Mouse (Mus musculus): ENCODE measurements around the gene Olfr1286. TPM values are rescaled to one million over a fixed set of nuclear protein-coding genes. Genes with fewer than 3 reads are reported as not detected.

The Olfr1286 gene
- polyA plus RNA-seq (2016; fragmentation: Nextera tagmentation; extraction: Ambion mirVana) = not detected in 2 replicates

DNA sequence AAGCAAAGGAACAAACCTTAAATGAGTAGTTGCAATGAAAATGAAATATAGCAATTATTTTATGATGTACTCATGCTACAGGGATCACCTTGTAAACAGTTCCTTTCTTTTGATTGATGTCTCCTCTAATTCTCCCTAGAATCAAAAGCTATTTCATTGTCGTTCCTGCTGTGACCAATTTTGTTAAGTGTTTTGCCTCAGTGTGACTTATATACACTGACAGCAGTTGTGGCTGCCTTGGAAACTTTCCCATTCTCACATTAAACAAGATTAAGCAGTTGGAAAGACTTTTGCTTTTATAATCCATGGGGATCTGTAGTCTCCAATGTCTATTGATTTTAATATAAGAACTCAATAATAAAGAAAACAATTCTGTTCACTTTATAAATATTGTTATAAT lies at the start of gene Olfr1286:
Gene Olfr1286 (minus strand): TSS at position 185 of the 400 bp plus-strand sequence.
- Histone ChIP-seq H3K4me3 (no peak within 1 kb of the TSS), H3K36me3 (no peaks in the 10 kb centered on the region), H3K4me1 (no peaks in the 10 kb centered on the region), H3K9me3 (no peaks in the 10 kb centered on the region), H3K9ac (no peak within 1 kb of the TSS), H3K27ac (no peak within 1 kb of the TSS), H3K27me3 (replicated peaks) (no peaks in the 10 kb centered on the region), H3K4me2 (replicated peaks) (no peak within 1 kb of the TSS)
- 65% methylated on average over 1 of the region's 1 CpGs for WGBS
- no peak for ATAC-seq (ENCODE audit: low FRiP score, low read depth)

DNA sequence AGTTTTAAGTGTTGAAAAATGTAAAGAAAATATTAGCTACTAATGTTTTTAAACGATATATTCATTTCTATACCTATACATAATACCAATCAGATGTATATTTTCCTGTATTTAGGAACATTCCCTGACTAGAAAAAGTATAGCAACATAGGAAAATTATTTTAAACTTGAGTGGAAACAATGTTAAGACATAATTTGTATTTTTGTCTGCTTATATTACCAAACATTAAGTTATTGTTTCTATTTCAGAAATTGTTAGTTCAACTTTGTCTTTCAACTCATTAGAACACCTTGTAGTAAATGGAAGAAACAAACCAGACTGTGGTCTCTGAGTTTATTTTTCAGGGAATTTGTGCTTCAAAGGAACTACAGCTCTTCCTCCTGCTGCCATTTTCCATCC lies 25.9 kb upstream of the Olfr1286 start, which contains the start of gene Olfr1287:
Gene Olfr1287 (plus strand): TSS at position 301 of the 400 bp plus-strand sequence.
- H3K27ac ChIP-seq = no peak within 1 kb of the TSS
- 63% methylated on average over 1 of the region's 1 CpGs for WGBS
- H3K9me3 ChIP-seq = no peaks in the 10 kb centered on the region
- H3K4me3 ChIP-seq = no peak within 1 kb of the TSS
- no peak within 1 kb of the TSS for H3K9ac ChIP-seq
- no peaks in the 10 kb centered on the region for H3K4me1 ChIP-seq
- H3K36me3 ChIP-seq = no peaks in the 10 kb centered on the region
- no peaks in the 10 kb centered on the region for H3K27me3 ChIP-seq (replicated peaks)
- H3K4me2 ChIP-seq (replicated peaks) = no peak within 1 kb of the TSS
- no peak for ATAC-seq (ENCODE audit: low FRiP score, low read depth)

DNA sequence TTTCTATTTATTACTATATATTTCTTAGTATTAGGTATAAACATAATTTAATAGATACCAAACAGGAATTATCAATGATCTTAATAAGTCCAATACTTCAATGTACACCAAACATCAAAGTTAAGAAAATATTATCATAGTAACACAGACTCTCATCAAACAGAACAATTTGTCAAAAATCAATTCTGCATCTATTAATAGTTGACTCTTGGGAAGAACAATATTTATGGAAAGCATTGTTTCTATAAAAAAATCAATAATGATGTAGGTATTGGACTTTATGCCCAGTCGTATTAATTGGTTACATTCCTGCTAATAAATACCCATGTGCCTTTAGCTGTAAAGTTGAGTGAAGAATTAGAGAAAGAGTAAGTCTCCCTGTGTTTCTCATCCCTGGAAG lies 47.7 kb downstream of the Olfr1286 start, which contains the start of gene Olfr1284:
Gene Olfr1284 (plus strand): TSS at position 301 of the 400 bp plus-strand sequence.
- Histone ChIP-seq H3K4me2 (replicated peaks) (no peak within 1 kb of the TSS), H3K27me3 (replicated peaks) (no peaks in the 10 kb centered on the region), H3K9ac (no peak within 1 kb of the TSS), H3K27ac (no peak within 1 kb of the TSS), H3K36me3 (no peaks in the 10 kb centered on the region), H3K9me3 (no peaks in the 10 kb centered on the region), H3K4me3 (no peak within 1 kb of the TSS), H3K4me1 (no peaks in the 10 kb centered on the region)
- WGBS = 79% methylated on average over 1 of the region's 1 CpGs
- no peak for ATAC-seq (ENCODE audit: low FRiP score, low read depth)

Other genes with a start within 250 kb of the Olfr1286 start
- not detected in 2 replicates for gene 4930430A15Rik, start 193.5 kb downstream of the Olfr1286 start, polyA plus RNA-seq (2016; fragmentation: Nextera tagmentation; extraction: Ambion mirVana)
- gene Olfr1275, start 187.8 kb downstream of the Olfr1286 start, polyA plus RNA-seq (2016; fragmentation: Nextera tagmentation; extraction: Ambion mirVana) = not detected in 2 replicates
- not detected in 2 replicates for gene Olfr1276, start 168.6 kb downstream of the Olfr1286 start, polyA plus RNA-seq (2016; fragmentation: Nextera tagmentation; extraction: Ambion mirVana)
- not detected in 2 replicates for gene Olfr1277, start 149.0 kb downstream of the Olfr1286 start, polyA plus RNA-seq (2016; fragmentation: Nextera tagmentation; extraction: Ambion mirVana)
- gene Olfr1278, start 133.0 kb downstream of the Olfr1286 start, polyA plus RNA-seq (2016; fragmentation: Nextera tagmentation; extraction: Ambion mirVana) = not detected in 2 replicates
- not detected in 2 replicates for gene Olfr1279, start 122.5 kb downstream of the Olfr1286 start, polyA plus RNA-seq (2016; fragmentation: Nextera tagmentation; extraction: Ambion mirVana)
- not detected in 2 replicates for gene Olfr1280, start 109.1 kb downstream of the Olfr1286 start, polyA plus RNA-seq (2016; fragmentation: Nextera tagmentation; extraction: Ambion mirVana)
- not detected in 2 replicates for gene Olfr1281, start 96.6 kb downstream of the Olfr1286 start, polyA plus RNA-seq (2016; fragmentation: Nextera tagmentation; extraction: Ambion mirVana)
- not detected in 2 replicates for gene Olfr1282, start 87.0 kb downstream of the Olfr1286 start, polyA plus RNA-seq (2016; fragmentation: Nextera tagmentation; extraction: Ambion mirVana)
- not detected in 2 replicates for gene Olfr1283, start 56.3 kb downstream of the Olfr1286 start, polyA plus RNA-seq (2016; fragmentation: Nextera tagmentation; extraction: Ambion mirVana)
- gene Olfr1284, start 47.6 kb downstream of the Olfr1286 start, polyA plus RNA-seq (2016; fragmentation: Nextera tagmentation; extraction: Ambion mirVana) = not detected in 2 replicates
- not detected in 2 replicates for gene Olfr1287, start 26.0 kb upstream of the Olfr1286 start, polyA plus RNA-seq (2016; fragmentation: Nextera tagmentation; extraction: Ambion mirVana)
- not detected in 2 replicates for gene Olfr1288, start 51.0 kb upstream of the Olfr1286 start, polyA plus RNA-seq (2016; fragmentation: Nextera tagmentation; extraction: Ambion mirVana)
- not detected in 2 replicates for gene Olfr1289, start 57.7 kb upstream of the Olfr1286 start, polyA plus RNA-seq (2016; fragmentation: Nextera tagmentation; extraction: Ambion mirVana)
- not detected in 2 replicates for gene Olfr1290, start 70.7 kb upstream of the Olfr1286 start, polyA plus RNA-seq (2016; fragmentation: Nextera tagmentation; extraction: Ambion mirVana)
- gene Olfr1291-ps1, start 74.1 kb upstream of the Olfr1286 start, polyA plus RNA-seq (2016; fragmentation: Nextera tagmentation; extraction: Ambion mirVana) = not detected in 2 replicates
- not detected in 2 replicates for gene Olfr1293-ps, start 102.1 kb upstream of the Olfr1286 start, polyA plus RNA-seq (2016; fragmentation: Nextera tagmentation; extraction: Ambion mirVana)
- not detected in 2 replicates for gene Olfr1294, start 117.2 kb upstream of the Olfr1286 start, polyA plus RNA-seq (2016; fragmentation: Nextera tagmentation; extraction: Ambion mirVana)
- not detected in 2 replicates for gene Olfr1295, start 146.6 kb upstream of the Olfr1286 start, polyA plus RNA-seq (2016; fragmentation: Nextera tagmentation; extraction: Ambion mirVana)
- not detected in 2 replicates for gene Olfr1297, start 203.4 kb upstream of the Olfr1286 start, polyA plus RNA-seq (2016; fragmentation: Nextera tagmentation; extraction: Ambion mirVana)
- not detected in 2 replicates for gene Olfr1298, start 226.1 kb upstream of the Olfr1286 start, polyA plus RNA-seq (2016; fragmentation: Nextera tagmentation; extraction: Ambion mirVana)
- gene Olfr1299, start 238.3 kb upstream of the Olfr1286 start, polyA plus RNA-seq (2016; fragmentation: Nextera tagmentation; extraction: Ambion mirVana) = not detected in 2 replicates

Measured in neural tube, embryonic 12.5 days (tissue).